Mouse (Mus musculus): Measurements from ENCODE around the gene Unc45b.
"Not testable (repeated sequence)": the region's sequence is repeated elsewhere in the genome, so short reads cannot be mapped to it uniquely, and the experiment has no call there.

Gene Unc45b

DNA sequence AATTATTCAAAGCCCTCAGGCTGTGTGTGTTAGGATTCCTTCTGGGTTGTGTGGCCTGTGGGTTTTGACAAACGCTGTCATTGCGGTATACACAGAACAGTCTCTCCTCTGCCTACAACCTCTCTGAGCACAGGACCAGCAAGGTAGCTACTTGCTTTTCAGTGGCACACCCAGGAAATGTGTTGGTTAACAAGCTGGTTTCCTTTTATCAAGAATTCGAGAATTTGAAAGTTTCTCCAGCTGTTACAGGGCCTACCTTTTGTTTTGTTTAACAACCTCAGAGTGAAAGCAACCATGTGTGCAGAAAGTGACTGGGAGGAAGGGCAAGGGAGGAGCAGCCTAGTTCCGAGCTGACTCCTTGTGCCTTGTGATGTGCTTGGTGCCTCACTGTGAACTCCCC is 37.1 kb downstream of the Unc45b start:
- no peak for DNase-seq (ENCODE audit: low spot score in 2 of 2)

DNA sequence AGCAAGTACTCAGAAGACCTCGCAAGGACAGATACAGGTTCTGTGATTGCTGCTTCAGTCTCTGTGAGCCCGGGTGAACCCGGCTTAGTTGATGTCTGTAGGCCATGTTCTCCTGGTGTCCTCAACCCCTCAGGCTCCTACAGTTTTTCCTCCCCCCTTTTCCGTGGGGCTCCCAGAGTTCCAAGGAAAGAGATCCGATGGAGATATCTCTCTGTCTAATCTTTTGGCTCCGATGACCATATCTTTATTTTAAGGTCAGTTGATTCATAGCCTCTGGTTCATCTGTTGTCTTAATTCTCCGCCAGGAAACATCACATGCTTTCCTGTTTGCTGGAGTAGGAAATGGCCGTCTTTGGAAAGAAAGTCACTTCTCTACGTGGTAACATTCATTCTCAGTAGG is 38.7 kb downstream of the Unc45b start:
- DNase-seq (ENCODE audit: low spot score in 2 of 2): no peak

DNA sequence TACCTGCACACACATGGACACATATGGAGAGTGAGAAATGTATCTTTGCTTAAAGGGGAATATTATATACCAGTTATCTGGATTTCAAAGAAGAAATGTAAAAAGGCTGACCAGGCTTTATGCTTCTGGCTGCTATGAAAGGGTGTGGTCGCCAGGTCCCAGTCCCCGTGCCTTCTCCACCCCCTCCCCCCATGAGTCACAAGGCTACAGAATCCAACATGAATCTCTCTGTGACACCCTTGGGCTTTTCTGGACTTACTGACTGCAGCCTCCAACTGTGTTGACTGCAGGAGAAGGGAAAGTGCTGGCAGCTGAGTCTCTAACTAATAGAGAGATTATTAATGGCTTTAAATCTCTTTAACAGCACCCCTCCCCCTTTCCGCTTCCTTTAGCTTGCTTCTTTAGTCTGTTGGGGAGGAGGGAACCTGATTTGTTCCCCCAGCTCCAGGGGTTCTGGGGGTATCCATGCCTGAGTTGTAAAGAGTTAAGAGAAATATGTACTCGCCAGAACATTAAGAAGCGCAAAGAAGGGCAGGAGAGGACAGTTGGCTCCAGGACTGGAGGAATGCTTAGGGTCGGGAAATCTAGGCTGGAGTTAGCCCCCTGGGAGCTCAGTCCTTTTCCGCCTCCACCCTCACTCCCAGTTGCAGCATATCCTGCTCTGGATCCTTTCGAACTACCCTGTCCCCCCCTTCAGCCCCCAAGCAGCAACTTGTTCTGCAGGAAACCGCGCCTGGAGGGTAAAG is 40.6 kb downstream of the Unc45b start, which contains the start of gene Slfn5:
Slfn5 (plus strand) TSS at position 614 of the 746 bp plus-strand sequence.
- no peak for DNase-seq (ENCODE audit: low spot score in 2 of 2)

DNA sequence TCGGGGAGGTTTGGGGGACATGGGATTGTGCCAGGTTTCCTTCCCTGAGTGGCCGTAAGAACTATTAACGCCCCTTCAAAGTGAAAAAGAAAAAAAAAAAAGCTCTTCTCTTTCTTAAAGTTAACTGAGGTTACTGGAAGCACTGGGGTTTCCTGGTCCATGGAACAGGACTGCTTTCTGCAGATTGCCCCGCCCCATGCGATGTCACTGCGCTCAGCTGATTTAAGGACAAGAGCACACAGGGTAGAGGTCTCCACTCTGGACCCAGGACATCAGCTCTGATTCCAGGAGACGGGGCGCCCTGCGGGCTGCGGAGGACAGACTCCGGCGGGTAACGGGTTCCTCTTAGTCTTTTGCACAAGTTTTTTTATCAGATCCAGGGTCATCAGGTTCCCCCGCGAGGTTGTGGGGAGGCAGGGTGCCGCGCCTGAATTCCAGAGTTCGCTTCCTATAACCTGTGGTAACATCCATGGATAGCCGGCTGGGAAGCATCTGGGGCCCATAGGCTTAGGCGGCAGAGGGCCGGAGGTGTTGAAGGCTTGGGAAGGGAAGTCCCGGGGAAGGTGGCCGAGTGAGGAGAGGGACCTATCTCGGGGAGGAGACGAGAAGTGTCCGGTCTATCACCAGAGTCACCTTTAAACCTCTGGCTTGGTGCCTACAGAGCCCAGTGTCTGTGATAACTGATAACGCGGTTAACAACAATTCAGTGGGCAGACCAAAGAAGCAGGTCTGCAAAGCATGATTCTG is 41.7 kb downstream of the Unc45b start:
- no peak for DNase-seq (ENCODE audit: low spot score in 2 of 2)

DNA sequence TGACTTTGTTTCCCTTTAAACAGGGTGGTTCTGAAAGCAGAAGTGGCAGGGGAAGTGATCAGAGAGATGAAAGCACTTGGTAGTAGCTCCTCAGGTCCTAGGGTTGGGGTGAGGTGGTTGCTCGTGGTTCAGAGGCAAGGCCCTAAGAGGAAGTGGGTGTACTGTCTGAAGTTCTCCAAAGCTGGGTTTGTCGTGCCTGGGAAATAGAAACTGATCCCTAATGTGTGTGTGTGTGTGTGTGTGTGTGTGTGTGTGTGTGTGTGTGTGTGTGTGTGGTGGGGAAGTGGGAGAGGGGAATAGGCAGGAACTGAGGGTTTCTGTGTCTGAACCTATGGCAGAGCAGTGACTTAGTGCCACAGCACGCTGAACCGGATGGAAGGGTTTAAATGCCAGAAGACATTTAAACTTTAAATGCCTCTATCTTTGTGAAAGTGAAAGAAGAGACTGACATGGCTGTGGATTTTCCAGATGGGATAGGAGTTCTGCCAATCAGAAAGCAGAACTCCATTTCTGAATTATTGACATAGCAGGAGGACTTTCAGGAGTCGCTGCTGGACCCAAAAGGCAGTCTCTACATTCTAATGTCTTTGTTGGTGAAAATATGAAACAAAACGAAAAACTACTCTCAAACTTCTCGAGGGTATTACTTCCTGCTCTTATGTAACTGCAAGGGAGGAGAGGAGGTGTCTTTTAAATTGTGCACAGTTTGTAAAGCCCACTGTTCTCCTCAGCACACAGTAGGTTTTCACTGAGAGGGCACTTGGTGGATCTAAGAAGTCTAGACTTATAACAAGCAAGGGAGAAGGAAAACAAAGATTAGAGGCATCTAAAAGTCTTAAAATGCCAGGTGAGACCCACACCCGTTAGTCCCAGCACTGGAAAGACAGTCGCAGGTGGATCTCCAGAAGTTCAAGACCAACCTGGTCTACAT is 42.5 kb downstream of the Unc45b start:
- no peak for DNase-seq (ENCODE audit: low spot score in 2 of 2)

DNA sequence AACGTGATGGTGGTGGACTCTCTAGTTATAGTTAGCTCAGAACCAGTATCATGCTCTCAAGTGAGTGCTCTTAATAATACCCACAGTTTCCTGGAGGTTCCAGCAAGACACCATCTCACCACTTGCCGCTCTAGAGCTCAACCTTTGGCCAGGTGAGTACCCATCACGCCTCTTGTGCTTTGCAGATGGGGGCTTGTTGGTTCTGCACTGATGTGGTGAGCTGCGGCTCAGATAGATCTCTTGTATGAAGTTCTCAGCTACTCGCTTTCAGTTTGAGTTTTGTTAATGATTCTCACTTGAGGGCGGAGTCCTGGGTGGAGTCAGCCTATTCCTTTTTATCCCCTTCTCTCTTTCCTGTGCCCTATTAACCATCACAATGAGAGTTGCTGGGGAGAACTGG is 44.3 kb downstream of the Unc45b start:
- DNase-seq (ENCODE audit: low spot score in 2 of 2): no peak

DNA sequence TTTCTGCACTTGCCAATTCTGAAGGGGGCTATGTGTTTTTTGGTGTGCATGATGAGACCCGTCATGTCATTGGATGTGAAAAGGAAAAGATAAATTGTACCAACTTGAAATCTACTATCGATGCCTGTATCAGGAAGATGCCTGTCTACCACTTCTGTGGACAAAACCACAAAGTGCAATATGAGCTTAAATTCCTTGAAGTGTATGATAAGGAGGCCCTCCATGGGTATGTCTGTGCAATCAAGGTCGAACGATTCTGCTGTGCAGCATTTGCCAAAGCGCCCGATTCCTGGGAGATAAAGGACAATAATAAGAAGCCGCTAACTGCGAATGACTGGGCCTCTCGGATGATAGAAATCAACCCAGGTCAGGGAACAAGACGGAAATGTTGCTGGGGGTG is 46.6 kb downstream of the Unc45b start:
- no peak for DNase-seq (ENCODE audit: low spot score in 2 of 2)

DNA sequence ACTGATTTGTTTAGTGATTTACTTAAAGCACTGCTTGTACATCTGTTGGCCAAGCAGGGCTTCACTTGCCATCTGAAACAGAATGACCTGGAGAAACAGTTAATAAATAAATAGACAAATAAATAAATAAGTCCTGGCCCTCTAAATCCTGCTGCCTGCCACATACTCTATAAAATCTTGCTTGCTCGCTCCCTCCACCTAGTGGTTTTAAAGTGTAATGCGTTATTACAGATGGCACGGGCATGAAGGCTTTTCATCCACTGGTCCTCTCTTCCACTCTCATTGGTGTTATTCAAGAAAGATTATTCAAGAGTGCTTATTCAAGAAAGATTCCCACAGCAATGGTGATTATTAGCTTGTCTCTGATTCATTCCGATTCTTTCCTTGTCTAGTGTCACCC is 49.3 kb downstream of the Unc45b start:
- DNase-seq (ENCODE audit: low spot score in 2 of 2): no peak

DNA sequence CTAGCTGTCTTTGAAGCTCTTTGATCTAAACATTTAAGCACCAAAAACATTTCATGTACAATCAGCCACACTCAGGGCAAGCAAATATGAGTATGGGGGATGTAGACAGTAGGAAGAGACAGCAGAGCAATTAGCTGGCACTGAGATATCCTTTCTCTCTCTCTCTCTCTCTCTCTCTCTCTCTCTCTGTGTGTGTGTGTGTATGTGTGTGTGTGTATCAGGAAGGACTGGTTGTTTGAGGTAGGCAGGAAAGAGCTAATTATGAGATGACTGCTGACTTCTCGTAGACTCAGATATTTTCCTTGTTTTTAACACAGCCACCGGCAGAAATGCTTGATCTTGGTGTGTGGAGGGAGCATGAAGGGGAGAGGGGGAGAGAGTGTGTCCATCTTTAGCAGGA is 51.4 kb downstream of the Unc45b start:
- no peak for DNase-seq (ENCODE audit: low spot score in 2 of 2)

DNA sequence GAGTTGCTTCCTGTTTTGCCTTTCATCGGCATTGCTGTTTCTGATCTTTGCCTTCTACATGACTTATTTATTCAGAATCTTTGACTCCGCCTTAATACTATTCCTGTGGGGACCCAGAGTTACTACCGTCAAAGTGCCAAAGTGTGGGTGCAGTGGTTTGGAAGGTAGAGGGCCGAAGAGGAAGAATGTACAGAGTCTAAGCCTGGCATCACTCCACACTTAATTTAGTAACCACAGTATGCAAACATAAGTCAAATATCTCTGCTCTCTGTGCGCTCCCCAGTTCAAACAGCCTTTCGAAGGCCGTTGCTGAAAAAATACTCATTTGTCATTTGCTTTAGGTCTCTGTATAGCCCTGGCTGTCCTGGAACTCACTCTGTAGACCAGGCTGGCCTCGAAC is 51.9 kb downstream of the Unc45b start:
- DNase-seq (ENCODE audit: low spot score in 2 of 2): no peak

DNA sequence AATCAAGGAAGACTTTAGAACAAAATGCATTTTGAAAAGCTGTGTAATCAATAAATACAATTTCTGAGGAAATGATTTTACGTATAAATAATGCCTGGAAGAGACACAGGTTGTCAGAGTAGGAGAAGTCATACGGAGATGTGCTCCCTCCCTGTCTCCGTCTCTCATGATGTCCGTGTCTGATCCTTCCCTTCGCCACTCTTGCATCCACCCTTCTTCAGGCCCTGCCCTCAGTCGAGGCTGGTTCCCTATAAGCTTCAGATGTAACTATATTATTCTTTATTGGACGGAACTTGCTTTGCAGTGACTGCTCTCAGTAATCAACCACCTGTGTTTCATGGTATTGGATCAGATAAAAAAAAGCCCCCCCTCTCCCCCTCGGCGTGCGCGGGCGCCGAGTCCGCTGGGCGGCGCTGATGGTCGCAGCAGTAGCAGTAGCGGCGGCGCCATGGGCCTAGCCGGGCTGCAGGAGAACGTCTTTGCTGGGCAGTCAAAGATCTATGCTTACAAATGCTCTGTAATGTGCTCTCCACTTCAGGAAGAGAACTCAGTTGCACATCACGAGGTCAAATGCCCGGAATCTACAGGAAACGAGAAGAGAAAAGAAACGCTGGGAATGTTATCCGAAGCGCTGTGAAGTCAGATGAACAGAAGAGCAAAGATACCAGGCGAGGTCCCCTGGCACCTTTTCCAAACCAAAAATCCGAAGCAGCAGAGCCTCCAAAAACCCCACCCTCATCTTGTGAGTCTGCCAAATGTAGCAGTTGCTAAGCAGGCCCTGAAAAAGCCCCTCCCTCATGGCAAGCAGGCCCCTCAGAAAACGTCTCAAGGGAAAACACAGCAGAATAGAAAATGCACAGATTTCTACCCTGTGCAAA is 60.6 kb downstream of the Unc45b start:
- no peak for DNase-seq (ENCODE audit: low spot score in 2 of 2)

DNA sequence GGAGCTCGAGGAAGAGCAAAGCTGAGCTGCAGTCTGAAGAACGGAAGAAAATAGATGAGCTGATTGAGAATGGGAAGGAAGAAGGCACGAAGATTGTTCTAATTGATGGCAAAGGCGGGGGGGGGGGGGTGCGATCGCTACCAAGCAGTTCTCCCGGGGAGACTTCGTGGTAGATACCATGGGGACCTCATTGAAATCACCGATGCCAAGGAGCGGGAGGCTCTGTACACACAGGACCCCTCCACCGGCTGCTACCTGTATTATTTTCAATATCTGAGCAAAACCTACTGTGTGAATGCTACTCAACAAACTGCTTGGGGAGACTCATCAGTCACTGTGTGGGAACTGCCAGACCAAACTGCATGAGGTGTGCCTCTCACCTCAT is 61.2 kb downstream of the Unc45b start:
- DNase-seq (ENCODE audit: low spot score in 2 of 2): no peak

DNA sequence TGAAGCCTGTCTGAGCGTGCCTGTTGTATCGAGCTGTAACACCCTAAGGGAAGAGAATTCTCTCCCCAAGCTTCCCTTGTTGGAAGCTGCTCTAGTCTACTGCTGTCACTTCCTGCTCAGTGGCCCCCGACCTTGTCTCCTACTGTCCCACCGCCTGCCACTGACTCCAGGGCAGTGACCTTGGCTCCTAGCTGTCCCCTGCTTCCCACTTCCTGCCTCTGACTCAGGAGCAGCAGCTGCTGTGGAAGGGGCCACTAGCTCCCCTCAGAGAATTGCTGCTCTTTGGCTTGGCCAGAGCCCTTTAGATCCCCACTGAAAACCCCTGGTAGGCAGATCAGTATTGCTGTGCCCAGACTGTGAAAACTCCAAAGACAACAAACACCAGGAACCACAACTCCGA is 63.6 kb downstream of the Unc45b start:
- DNase-seq (ENCODE audit: low spot score in 2 of 2): no peak

DNA sequence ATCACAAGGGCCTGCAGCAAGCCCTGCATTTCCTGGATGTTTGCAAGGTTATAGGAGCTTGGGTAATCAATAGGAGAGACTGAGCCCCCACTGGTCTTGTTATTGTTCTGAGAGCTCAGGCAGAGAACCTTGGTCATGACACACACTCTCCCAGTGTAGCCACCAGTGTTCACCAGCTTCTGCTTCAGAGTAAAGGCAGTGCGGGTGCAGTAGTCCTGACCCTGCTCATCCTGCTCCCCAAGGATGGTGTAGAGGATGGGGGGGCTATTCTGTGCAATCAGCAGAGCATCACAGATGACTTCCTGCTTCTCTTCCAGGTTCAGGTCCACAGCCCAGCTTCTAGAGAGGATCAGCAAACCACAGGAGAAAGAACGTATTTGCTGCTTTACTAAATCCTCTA is 72.1 kb downstream of the Unc45b start:
- not testable (repeated sequence) for DNase-seq (ENCODE audit: low spot score in 2 of 2)

DNA sequence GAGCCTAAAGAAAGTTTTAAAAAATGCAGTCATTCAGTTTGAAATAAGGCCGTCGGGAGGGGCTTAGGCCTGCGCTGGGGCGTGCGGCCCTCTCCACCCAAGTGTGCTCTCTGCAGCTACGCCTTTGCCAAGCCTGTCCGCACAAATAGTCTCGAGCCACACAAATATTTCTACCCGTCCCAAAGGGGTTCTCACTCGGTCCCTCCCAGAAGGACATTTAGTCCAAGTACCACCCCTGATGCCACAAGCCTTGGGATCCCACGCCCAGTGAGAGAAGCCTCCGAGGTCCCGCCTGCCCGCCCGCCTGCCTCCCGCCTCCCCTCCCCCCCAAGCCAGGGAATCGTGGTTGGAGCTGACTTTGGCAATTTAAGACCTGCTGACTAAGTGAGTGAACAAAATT is 72.8 kb downstream of the Unc45b start:
- no peak for DNase-seq (ENCODE audit: low spot score in 2 of 2)

DNA sequence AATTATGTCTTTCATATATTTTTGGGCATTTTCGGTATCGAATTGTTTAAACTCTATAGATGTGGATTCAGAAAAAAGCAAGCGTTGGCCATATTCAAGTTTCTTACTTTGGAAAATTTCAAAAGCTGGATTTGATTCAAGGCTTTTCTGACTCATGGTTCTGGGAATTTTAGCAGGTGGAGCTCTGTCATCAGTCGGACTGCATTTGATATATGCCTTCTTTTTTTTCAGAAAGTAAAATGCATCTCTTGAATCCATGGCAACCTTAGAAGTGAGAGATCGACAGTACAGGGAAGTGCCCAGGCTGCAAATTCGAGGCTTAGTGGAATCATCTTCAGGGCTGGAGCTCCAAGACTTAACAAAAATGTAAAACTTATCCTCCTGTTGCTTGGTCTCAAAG is 77.3 kb downstream of the Unc45b start:
- DNase-seq (ENCODE audit: low spot score in 2 of 2): no peak

DNA sequence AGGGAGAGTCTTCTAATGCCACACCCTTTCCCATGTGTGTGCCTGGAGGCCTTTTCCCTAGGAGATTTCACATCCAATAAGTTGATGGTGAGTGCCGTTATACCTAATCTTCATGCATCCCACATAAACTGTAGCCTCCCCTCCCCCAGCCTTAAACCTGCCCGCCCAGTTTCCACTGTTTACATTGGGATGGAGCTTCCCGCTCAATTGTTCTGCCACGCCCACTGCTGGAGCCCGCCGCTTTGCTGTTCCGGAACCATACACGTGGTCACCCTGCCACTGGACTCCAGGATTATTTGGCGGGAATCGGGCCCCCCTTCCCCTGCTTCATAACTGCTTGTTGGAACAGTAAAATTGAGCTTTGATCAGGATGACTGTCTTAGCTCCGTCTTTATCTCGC is 79.0 kb downstream of the Unc45b start:
- no peak for DNase-seq (ENCODE audit: low spot score in 2 of 2)

DNA sequence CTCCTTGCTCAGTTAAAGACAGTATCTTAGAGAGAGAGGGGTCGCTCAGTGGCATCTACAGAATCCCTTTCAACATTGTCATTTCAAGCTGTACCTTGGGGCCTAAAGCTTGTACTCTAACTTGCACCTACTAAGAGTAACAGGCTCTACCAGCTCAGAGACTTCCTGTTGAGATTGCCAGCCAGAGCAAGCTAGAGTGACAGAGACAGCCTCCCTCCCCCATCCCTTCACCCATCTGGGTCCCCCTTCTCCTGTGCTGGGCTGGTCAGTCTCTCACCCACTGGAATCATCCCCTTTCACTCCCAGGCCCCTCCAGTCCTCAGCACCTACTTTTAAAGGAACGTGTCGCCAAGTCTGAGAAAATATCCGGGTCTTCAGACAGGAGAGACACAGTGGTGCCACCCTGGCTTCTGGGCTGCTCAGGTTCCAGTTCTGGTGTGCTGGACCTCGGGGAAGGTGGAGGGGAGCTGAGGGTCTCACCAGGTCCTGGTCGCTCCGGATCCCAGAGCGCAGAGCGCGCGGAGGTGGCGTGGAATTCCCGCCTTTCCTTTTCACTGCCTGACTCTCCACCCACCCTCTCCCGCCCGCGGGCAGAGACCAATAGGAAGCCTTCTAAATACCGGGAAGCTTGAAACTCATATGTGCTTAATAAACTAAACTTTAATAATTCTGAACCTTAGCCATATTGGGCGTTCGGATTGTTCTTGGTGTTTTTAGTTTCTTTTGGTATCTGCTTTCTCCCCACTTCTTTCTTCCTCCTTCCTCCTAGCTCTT is 80.4 kb downstream of the Unc45b start:
- not testable (repeated sequence) for DNase-seq (ENCODE audit: low spot score in 2 of 2)

DNA sequence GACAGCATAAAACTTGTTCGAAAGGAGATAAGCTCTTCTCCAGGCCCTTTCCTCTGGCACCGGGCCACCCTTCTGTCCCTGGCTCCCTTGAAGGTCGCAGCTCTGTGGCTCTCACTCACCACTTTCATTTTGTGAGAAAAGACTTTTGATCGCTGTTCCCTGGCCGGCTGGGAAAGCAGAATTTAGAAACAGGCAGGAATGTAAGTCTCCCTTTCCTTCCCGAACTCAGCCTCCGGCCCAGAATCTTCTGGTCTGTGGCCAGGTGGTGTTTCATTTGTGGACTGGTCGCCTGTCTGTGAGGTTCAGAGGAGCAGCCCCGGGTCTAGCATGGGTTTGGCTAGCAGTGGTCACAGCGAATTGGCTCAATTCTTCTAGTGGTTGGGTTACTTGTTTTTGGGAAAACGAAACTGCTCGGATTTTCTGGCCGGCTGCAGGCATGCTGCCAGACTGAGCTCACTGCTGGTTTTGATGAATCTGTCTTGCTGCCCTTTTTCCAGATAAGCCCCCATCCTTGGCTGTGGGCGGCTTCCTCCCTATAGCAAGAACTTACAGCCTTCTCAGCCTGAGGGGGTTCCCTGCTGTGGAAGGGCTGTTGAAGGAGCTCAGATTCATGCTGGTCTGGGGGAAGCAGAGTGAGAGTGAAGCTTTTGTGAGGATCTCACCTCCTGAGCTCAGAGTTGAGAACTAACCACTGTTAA is 81.3 kb downstream of the Unc45b start, which contains the start of gene Slfn9:
Slfn9 (minus strand) TSS at position 362 of the 698 bp plus-strand sequence.
- no peak for DNase-seq (ENCODE audit: low spot score in 2 of 2)

Data from right cerebral cortex, postnatal 36 days (tissue).